Mouse (Mus musculus) lung, postnatal 0 days (tissue): ENCODE data around the gene Car10.

ENCODE experiments used
- CTCF ChIP-seq: IDR thresholded peaks from 2 replicates; pipeline ENCODE4 v1.5.1; 2016; ENCODE audit warnings: antibody characterized with exemption, mild to moderate bottlenecking
- EP300 ChIP-seq: IDR thresholded peaks from 2 replicates; pipeline ENCODE4 v1.6.1; 2016; ENCODE audit warnings: antibody characterized with exemption, mild to moderate bottlenecking, control low read depth

DNA sequence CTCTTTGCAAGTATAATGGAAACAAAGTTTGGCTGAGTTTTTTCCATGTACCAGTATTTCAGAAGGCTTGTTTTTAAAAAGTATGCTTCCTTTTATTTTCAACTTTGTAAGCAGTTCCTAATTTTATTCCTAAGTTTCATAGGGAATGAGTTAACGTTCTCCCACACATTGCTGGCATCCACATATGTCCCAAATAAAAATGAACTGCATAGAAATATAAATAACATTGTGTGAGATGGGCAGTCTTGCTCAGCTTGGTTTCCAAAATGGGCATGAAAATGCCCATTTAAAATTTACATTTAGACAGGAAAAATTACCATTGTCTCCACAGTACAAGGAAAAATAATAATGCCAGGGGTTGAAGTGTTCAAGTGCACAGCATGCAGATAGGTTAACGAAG, 30.7 kb downstream of the Car10 start:
- TF ChIP-seq CTCF: no peak
- no peak for TF ChIP-seq EP300
